26 mouse cellular contexts compared by ENCODE assay signal in genomic region chr14:9648416-9648815, GRCm38 (mm10).
DNase-seq lines count a peak whose midpoint lies in the region; ATAC-seq and TF ChIP-seq lines count a peak whose summit lies in the region.
"Had no signal": no experiment of that assay in that cellular context is flagged by ENCODE, and none has a peak within 500 bp of the region (broad histone marks: within the 10 kb centered on the region; RNA-seq: fewer than 3 reads in every experiment).

No protein-coding gene starts in this region.

- H3K4me1 ChIP-seq in forebrain, embryonic 16.5 days (replicated peaks; ENCODE audit: control insufficient read depth, insufficient read depth, low read length), result peaks cover 15% of the 10 kb centered on the region
- H3K4me1 ChIP-seq in forebrain, embryonic 15.5 days, result peaks cover 30% of the 10 kb centered on the region
- H3K4me1 ChIP-seq in hindbrain, embryonic 12.5 days, result peaks cover 7% of the 10 kb centered on the region
- H3K4me1 ChIP-seq: heart, embryonic 12.5 days had no signal

- peak; percentile 26 to 31 for DNase-seq in left cerebral cortex, postnatal 14 days (ENCODE audit: low spot score in 2 of 2)
- DNase-seq in left cerebral cortex, adult 2 months (ENCODE audit: extremely low spot score in 1 of 2, low spot score in 2 of 2), result no peak
- peak; percentile 62 for DNase-seq in layer of hippocampus, adult 9-10 months (ENCODE audit: low spot score)
- DNase-seq in adrenal gland, adult 8-10 months, result no peak
- DNase-seq: adrenal gland, postnatal 10 days; cerebellum, adult 8-10 months; gastrocnemius, postnatal 10 days; heart, adult 18-20 months; heart, postnatal 10 days; kidney, adult 18-20 months; kidney, postnatal 4 days; liver, postnatal 0 days; spleen, adult 18-20 months; thymus, postnatal 25 days had no signal

- no peaks in the 10 kb centered on the region for H3K27me3 ChIP-seq in forebrain, embryonic 16.5 days (replicated peaks; ENCODE audit: control insufficient read depth, insufficient read depth, low read length)
- no peaks in the 10 kb centered on the region for H3K27me3 ChIP-seq in forebrain, embryonic 15.5 days
- no peaks in the 10 kb centered on the region for H3K27me3 ChIP-seq in hindbrain, embryonic 12.5 days
- H3K27me3 ChIP-seq: heart, embryonic 12.5 days; limb, embryonic 12.5 days; midbrain, embryonic 15.5 days had no signal

- no peaks in the 10 kb centered on the region for H3K9me3 ChIP-seq in forebrain, embryonic 16.5 days (ENCODE audit: control insufficient read depth, low read length)
- no peaks in the 10 kb centered on the region for H3K9me3 ChIP-seq in forebrain, embryonic 15.5 days
- H3K9me3 ChIP-seq in hindbrain, embryonic 12.5 days (replicated peaks), result no peaks in the 10 kb centered on the region
- H3K9me3 ChIP-seq: heart, embryonic 12.5 days; limb, embryonic 12.5 days; midbrain, embryonic 15.5 days had no signal

- no peak overlapping the region for H3K4me2 ChIP-seq in forebrain, embryonic 16.5 days (ENCODE audit: low read length)
- no peak overlapping the region for H3K4me2 ChIP-seq in forebrain, embryonic 15.5 days (replicated peaks)
- no peak overlapping the region for H3K4me2 ChIP-seq in hindbrain, embryonic 12.5 days (replicated peaks)
- H3K4me2 ChIP-seq: heart, embryonic 12.5 days; hindbrain, embryonic 14.5 days; limb, embryonic 12.5 days; liver, embryonic 11.5 days; midbrain, embryonic 15.5 days had no signal

- 71% methylated on average over 1 of the region's 1 CpGs for WGBS in forebrain, embryonic 16.5 days
- WGBS in forebrain, embryonic 15.5 days, result 74% methylated on average over 1 of the region's 1 CpGs
- WGBS in hindbrain, embryonic 12.5 days, result 96% methylated on average over 1 of the region's 1 CpGs

- H3K27ac ChIP-seq in forebrain, embryonic 16.5 days (ENCODE audit: low read length), result no peak overlapping the region
- H3K27ac ChIP-seq in forebrain, embryonic 15.5 days (replicated peaks), result no peak overlapping the region
- H3K27ac ChIP-seq in left cerebral cortex, adult 2 months, result no peak overlapping the region
- no peak overlapping the region for H3K27ac ChIP-seq in hindbrain, embryonic 12.5 days
- H3K27ac ChIP-seq: hindbrain, embryonic 14.5 days; limb, embryonic 12.5 days; macrophage; midbrain, embryonic 15.5 days had no signal

- H3K9ac ChIP-seq in forebrain, embryonic 16.5 days (replicated peaks; ENCODE audit: low read depth, low read length), result no peak overlapping the region
- no peak overlapping the region for H3K9ac ChIP-seq in forebrain, embryonic 15.5 days (replicated peaks)
- H3K9ac ChIP-seq in hindbrain, embryonic 12.5 days, result no peak overlapping the region
- H3K9ac ChIP-seq: heart, embryonic 12.5 days; hindbrain, embryonic 14.5 days; limb, embryonic 12.5 days; liver, postnatal 0 days; midbrain, embryonic 15.5 days had no signal

- intact Hi-C loops in left cerebral cortex, postnatal 14 days (cut with DNase I), result loop anchor here (5.0 kb wide), 1 partner anchor 246 kb away; no protein-coding TSS in a partner anchor
- intact Hi-C loops in left cerebral cortex, adult 2 months (cut with DNase I), result loop anchor here (5.0 kb wide), 1 partner anchor 144 kb away; no protein-coding TSS in a partner anchor

- H3K36me3 ChIP-seq in forebrain, embryonic 16.5 days (ENCODE audit: control insufficient read depth, insufficient read depth), result no peaks in the 10 kb centered on the region
- no peaks in the 10 kb centered on the region for H3K36me3 ChIP-seq in forebrain, embryonic 15.5 days
- H3K36me3 ChIP-seq in hindbrain, embryonic 12.5 days, result no peaks in the 10 kb centered on the region
- H3K36me3 ChIP-seq: heart, embryonic 12.5 days; limb, embryonic 12.5 days; midbrain, embryonic 15.5 days had no signal

- H3K4me3 ChIP-seq in forebrain, embryonic 16.5 days (replicated peaks; ENCODE audit: low read length), result no peak overlapping the region
- no peak overlapping the region for H3K4me3 ChIP-seq in forebrain, embryonic 15.5 days
- H3K4me3 ChIP-seq in left cerebral cortex, adult 2 months, result no peak overlapping the region
- H3K4me3 ChIP-seq in hindbrain, embryonic 12.5 days, result no peak overlapping the region
- H3K4me3 ChIP-seq: heart, embryonic 12.5 days; limb, embryonic 12.5 days; midbrain, embryonic 15.5 days had no signal

- TF ChIP-seq CTCF in left cerebral cortex, adult 2 months (IDR thresholded peaks at IDR 0.05), result no peak

- peak; percentile 32 for ATAC-seq in forebrain, embryonic 16.5 days
- no peak for ATAC-seq in forebrain, embryonic 15.5 days (replicated peaks)
- ATAC-seq in hindbrain, embryonic 12.5 days (ENCODE audit: low FRiP score), result no peak
- ATAC-seq: activated CD4-positive, CD25-positive, alpha-beta regulatory T cell, adult 4 months; inflammation-experienced regulatory T-cells, adult 6 months; liver, postnatal 0 days; lung, postnatal 0 days; midbrain, embryonic 15.5 days had no signal

Comparison
In these comparisons a context has a peak if more than half of its experiments do, and no peak if none do; other contexts are left out.
1. DNase-seq: peak in left cerebral cortex, postnatal 14 days (2 of 2) and layer of hippocampus, adult 9-10 months (single experiment); none in left cerebral cortex, adult 2 months (0 of 2) and adrenal gland, adult 8-10 months (single experiment).